Mouse (Mus musculus) heart, embryonic 13.5 days (tissue): Measurements from ENCODE around the gene Ghdc. TPM values are rescaled to one million over a fixed set of nuclear protein-coding genes. Genes with fewer than 3 reads are reported as not detected.

Source experiments
- ATAC-seq: fragments of 200-750 bp; cut with Nextera tagmentation; 2 replicates; pipeline ENCODE4 v1.8.0; 2017; ENCODE audit warnings: moderate TSS enrichment; ENCODE audit not compliant: insufficient number of reproducible peaks, low FRiP score, low TSS enrichment; ENCODE audit errors: extremely low read depth
- H3K27ac ChIP-seq: fragments of 300-500 bp; sonication (generic); replicated peaks from 2 replicates; pipeline ENCODE4 v1.5.1; 2015; ENCODE audit warnings: moderate library complexity, mild to moderate bottlenecking, inconsistent platforms
- H3K27me3 ChIP-seq: fragments of 300-500 bp; sonication (generic); replicated peaks from 2 replicates; pipeline ENCODE4 v1.6.1; 2015; ENCODE audit warnings: mild to moderate bottlenecking, inconsistent platforms
- H3K36me3 ChIP-seq: fragments of 300-500 bp; sonication (generic); 2 replicates; pipeline ENCODE4 v1.6.1; 2015; ENCODE audit warnings: mild to moderate bottlenecking, inconsistent platforms
- H3K4me1 ChIP-seq: fragments of 300-500 bp; sonication (generic); 2 replicates; pipeline ENCODE4 v1.6.1; 2015; ENCODE audit warnings: inconsistent platforms
- H3K4me2 ChIP-seq: fragments of 300-500 bp; sonication (generic); 2 replicates; pipeline ENCODE4 v1.6.1; 2015; ENCODE audit warnings: inconsistent platforms, mild to moderate bottlenecking, moderate library complexity
- H3K4me3 ChIP-seq: fragments of 300-500 bp; sonication (generic); 2 replicates; pipeline ENCODE4 v1.5.1; 2015; ENCODE audit warnings: moderate library complexity, mild to moderate bottlenecking, inconsistent platforms
- H3K9ac ChIP-seq: fragments of 300-500 bp; sonication (generic); 2 replicates; pipeline ENCODE4 v1.6.1; 2015; ENCODE audit warnings: inconsistent platforms, mild to moderate bottlenecking, moderate library complexity
- H3K9me3 ChIP-seq: fragments of 300-500 bp; sonication (generic); 2 replicates; pipeline ENCODE4 v1.6.1; 2016; ENCODE audit warnings: inconsistent platforms
- WGBS: fragments of 180-500 bp; shearing (Covaris S2); methylation state at CpG from one replicate; pipeline ENCODE4 v1.1.7; 2015; ENCODE audit warnings: mixed read lengths; 5-methylcytosine and 5-hydroxymethylcytosine counted together
- polyA plus RNA-seq: library from polyadenylated mRNA; unstranded; fragments of >200 nt; fragmentation: Nextera tagmentation; extraction: Ambion mirVana; gene quantifications from 2 replicates; pipeline ENCODE4 v1.2.1, GENCODE M21; 2015

Gene Ghdc
- polyA plus RNA-seq, 1 experiment from 2014 or later = 6.0 TPM

DNA sequence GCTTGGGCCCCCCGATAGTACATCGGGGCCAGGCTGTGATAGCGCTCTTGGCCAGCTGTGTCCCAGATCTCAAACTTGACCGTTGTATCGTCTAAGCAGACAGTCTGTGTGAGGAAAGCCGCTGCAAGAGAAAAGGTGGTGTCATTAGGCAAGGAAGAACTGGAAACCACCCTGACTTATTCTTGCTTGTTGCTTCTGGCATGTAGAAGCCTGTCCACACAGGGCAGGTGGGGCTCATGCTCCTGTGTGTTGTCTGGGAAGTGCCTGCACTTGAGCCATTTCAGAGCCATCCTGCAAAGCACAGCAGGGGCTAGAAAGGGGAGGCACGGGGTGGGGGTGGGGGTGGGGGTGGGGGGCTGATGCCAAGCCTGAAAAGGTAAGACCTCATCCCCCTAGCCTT lies 52.3 kb downstream of the Ghdc start:
- Histone ChIP-seq H3K4me1 (peaks cover 62% of the 10 kb centered on the region), H3K27ac (no peak overlapping the region), H3K9me3 (no peaks in the 10 kb centered on the region), H3K4me3 (no peak overlapping the region), H3K27me3 (no peaks in the 10 kb centered on the region), H3K9ac (no peak overlapping the region), H3K36me3 (peaks cover 53% of the 10 kb centered on the region), H3K4me2 (no peak overlapping the region)
- ATAC-seq = no peak
- 92% methylated on average over 7 of the region's 7 CpGs for WGBS

- no peak for ATAC-seq
- no peak overlapping the region for H3K9ac ChIP-seq
- H3K27me3 ChIP-seq = no peaks in the 10 kb centered on the region
- H3K9me3 ChIP-seq = no peaks in the 10 kb centered on the region
- H3K27ac ChIP-seq = no peak overlapping the region
- H3K4me3 ChIP-seq = no peak overlapping the region
- peaks cover 57% of the 10 kb centered on the region for H3K4me1 ChIP-seq
- H3K36me3 ChIP-seq = peaks cover 53% of the 10 kb centered on the region
- 78% methylated on average over 3 of the region's 3 CpGs for WGBS
- no peak overlapping the region for H3K4me2 ChIP-seq
These were observed 54.1 kb downstream of the Ghdc start for GRCm38 (mm10) chr11:100716649-100717048.

Other genes starting within 250 kb of the Ghdc start
- gene Acly, start 243.0 kb downstream of the Ghdc start, polyA plus RNA-seq = 67.8 and 69.7 TPM in 2 replicates
- gene Ttc25, start 225.3 kb downstream of the Ghdc start, polyA plus RNA-seq = 0.19 and 0.62 TPM in 2 replicates
- 18.1 and 20.2 TPM in 2 replicates for gene Cnp, start 196.1 kb downstream of the Ghdc start, polyA plus RNA-seq
- 67.0 and 67.3 TPM in 2 replicates for gene Nkiras2, start 151.7 kb downstream of the Ghdc start, polyA plus RNA-seq
- 172 and 191 TPM in 2 replicates for gene Dnajc7, start 150.8 kb downstream of the Ghdc start, polyA plus RNA-seq
- 0.09 and 0.51 TPM in 2 replicates for gene Zfp385c, start 78.5 kb downstream of the Ghdc start, polyA plus RNA-seq
- gene Dhx58, start 66.7 kb downstream of the Ghdc start, polyA plus RNA-seq = 1.5 and 1.9 TPM in 2 replicates
- gene Kat2a, start 58.5 kb downstream of the Ghdc start, polyA plus RNA-seq = 33.4 and 34.7 TPM in 2 replicates
- gene Hspb9, start 57.1 kb downstream of the Ghdc start, polyA plus RNA-seq = 0.21 TPM in 1 of 2 replicates, not detected in the other
- 13.4 and 13.6 TPM in 2 replicates for gene Rab5c, start 32.7 kb downstream of the Ghdc start, polyA plus RNA-seq
- gene Kcnh4, start 11.0 kb downstream of the Ghdc start, polyA plus RNA-seq = not detected in 2 replicates
- gene Hcrt, start 8.0 kb downstream of the Ghdc start, polyA plus RNA-seq = not detected in 2 replicates
- 24.3 and 27.0 TPM in 2 replicates for gene Stat5b, start 79.8 kb upstream of the Ghdc start, polyA plus RNA-seq
- gene Stat5a, start 88.4 kb upstream of the Ghdc start, polyA plus RNA-seq = 5.2 and 5.9 TPM in 2 replicates
- 41.8 and 42.9 TPM in 2 replicates for gene Stat3, start 168.6 kb upstream of the Ghdc start, polyA plus RNA-seq
- gene Cavin1, start 199.9 kb upstream of the Ghdc start, polyA plus RNA-seq = 348 and 370 TPM in 2 replicates
- 54.9 and 58.1 TPM in 2 replicates for gene Atp6v0a1, start 238.5 kb upstream of the Ghdc start, polyA plus RNA-seq